Mouse (Mus musculus): ENCODE measurements around the gene Rpl39. TPM values are rescaled to one million over a fixed set of nuclear protein-coding genes. Genes with fewer than 3 reads are reported as not detected.
"Not testable (repeated sequence)": the region's sequence is repeated elsewhere in the genome, so short reads cannot be mapped to it uniquely, and the experiment has no call there.

The Rpl39 gene
- polyA plus RNA-seq, 1 experiment = 56.1 TPM

DNA sequence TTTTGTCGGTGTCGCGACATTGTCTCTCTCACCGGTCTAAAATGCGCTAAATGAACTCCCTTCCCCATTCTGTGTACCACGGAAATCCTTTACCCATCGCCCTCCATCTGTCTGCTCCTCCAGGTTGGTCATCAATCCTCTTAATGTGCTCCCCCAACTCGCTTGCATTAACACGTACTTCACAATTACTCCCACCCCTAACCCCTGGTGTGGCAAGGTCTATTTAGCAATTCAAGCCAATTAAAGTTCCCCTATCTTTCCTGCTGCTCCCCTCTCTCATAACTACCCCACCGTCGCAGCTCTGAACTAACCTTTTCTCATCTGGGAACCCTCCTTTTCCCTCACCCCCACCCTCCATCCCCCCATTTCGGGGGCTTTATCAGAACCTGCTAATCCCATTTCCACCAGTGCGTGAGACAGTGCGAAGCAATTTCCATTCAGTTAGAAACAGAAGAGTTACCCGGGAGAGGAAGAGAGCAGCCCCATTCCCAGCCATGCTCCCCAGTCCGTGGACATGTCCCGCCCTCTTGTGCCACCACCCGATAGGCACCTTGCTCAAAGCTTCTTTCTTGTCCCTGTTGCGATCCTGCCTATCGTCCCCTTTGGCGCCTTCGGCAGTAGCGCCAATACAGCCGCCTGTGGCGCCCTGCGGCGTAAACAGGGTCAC lies 24.5 kb upstream of the Rpl39 start:
- 26% methylated on average over 27 of the region's 27 CpGs for WGBS

GRCm38 (mm10) chrX:37103826-37104225 lies 18.6 kb upstream of the Rpl39 start:
- no peak for DNase-seq
- WGBS = 72% methylated on average over 2 of the region's 2 CpGs
- H3K4me3 ChIP-seq (replicated peaks; ENCODE audit: extremely low read depth, low read depth, low read length) = no peak overlapping the region
- no peaks in the 10 kb centered on the region for H3K4me1 ChIP-seq (ENCODE audit: control insufficient read depth, insufficient read depth, low read length)
- no peak for TF ChIP-seq CTCF (IDR thresholded peaks at IDR 0.05; ENCODE audit: insufficient read depth, low read length)
- no peak for TF ChIP-seq POLR2A (IDR thresholded peaks at IDR 0.05; ENCODE audit: borderline replicate concordance, extremely low read depth, low read depth, low read length)

More for the DNA sequence above, 24.5 kb upstream of the Rpl39 start:
- Histone ChIP-seq H3K4me3 (replicated peaks; ENCODE audit: extremely low read depth, low read depth, low read length) (peak overlapping the region; percentile 89), H3K4me1 (ENCODE audit: control insufficient read depth, insufficient read depth, low read length) (0 out of 2 replicates have a peak, but pooled peaks cover 2% of the 10 kb centered on the region)
- TF ChIP-seq CTCF (IDR thresholded peaks at IDR 0.05; ENCODE audit: insufficient read depth, low read length) = no peak
- TF ChIP-seq POLR2A (IDR thresholded peaks at IDR 0.05; ENCODE audit: borderline replicate concordance, extremely low read depth, low read depth, low read length) = no peak
- DNase-seq = no peak

DNA sequence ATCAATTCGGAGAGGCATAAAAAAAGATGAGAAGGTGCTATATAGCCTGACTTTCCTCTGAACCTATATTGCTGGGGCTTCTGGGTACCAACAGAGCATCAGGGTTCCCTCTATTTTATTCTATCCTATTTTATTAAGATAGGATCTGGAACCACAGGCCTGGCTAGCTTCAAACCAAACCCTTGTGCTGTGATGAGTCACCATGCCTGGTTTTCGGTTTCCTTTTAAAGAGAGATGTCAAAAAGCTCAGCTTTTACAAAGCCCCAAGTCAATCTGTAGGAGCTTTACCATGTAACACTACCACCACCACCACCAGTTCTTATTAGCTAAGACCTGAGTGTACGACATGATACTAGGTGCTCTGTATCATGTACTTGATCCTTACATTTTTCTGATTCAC lies 13.5 kb upstream of the Rpl39 start:
- H3K4me3 ChIP-seq (replicated peaks; ENCODE audit: extremely low read depth, low read depth, low read length) = no peak overlapping the region
- no peak for DNase-seq
- TF ChIP-seq CTCF (IDR thresholded peaks at IDR 0.05; ENCODE audit: insufficient read depth, low read length) = no peak
- TF ChIP-seq POLR2A (IDR thresholded peaks at IDR 0.05; ENCODE audit: borderline replicate concordance, extremely low read depth, low read depth, low read length) = no peak
- no peaks in the 10 kb centered on the region for H3K4me1 ChIP-seq (ENCODE audit: control insufficient read depth, insufficient read depth, low read length)
- 87% methylated on average over 3 of the region's 3 CpGs for WGBS

GRCm38 (mm10) chrX:37095106-37095768 lies 10.0 kb upstream of the Rpl39 start:
- DNase-seq = no peak
- no peaks in the 10 kb centered on the region; the same call in 1 of the 2 replicates for H3K4me1 ChIP-seq (ENCODE audit: control insufficient read depth, insufficient read depth, low read length)
- H3K4me3 ChIP-seq (replicated peaks; ENCODE audit: extremely low read depth, low read depth, low read length) = no peak overlapping the region
- no peak for TF ChIP-seq CTCF (IDR thresholded peaks at IDR 0.05; ENCODE audit: insufficient read depth, low read length)
- no peak for TF ChIP-seq POLR2A (IDR thresholded peaks at IDR 0.05; ENCODE audit: borderline replicate concordance, extremely low read depth, low read depth, low read length)
- 78% methylated on average over 11 of the region's 11 CpGs for WGBS

DNA sequence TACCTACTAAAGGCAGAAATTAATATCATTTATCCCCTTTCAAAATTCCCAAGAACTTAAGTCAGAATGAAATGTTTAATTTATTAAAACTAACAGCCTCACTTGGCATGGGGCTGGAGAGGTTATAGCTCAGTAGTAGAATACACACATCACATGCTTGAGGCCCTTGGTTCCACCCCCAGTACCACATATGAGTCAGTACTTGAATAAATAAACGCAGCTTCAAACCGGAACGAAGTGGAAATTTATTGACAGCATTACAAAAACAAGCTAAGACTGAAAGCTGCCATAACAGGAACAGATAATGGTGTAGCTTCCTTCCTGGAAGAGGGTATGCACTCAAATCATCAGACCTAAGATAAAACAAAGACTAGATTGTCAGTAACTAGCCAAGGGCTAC lies 6.3 kb upstream of the Rpl39 start:
- H3K4me1 ChIP-seq (ENCODE audit: control insufficient read depth, insufficient read depth, low read length) = no peaks in the 10 kb centered on the region; the same call in 1 of the 2 replicates
- no peak overlapping the region for H3K4me3 ChIP-seq (replicated peaks; ENCODE audit: extremely low read depth, low read depth, low read length)
- 54% methylated on average over 3 of the region's 3 CpGs for WGBS
- no peak for DNase-seq
- TF ChIP-seq CTCF (IDR thresholded peaks at IDR 0.05; ENCODE audit: insufficient read depth, low read length) (no peak), POLR2A (IDR thresholded peaks at IDR 0.05; ENCODE audit: borderline replicate concordance, extremely low read depth, low read depth, low read length) (no peak)

GRCm38 (mm10) chrX:37088778-37089177 lies 3.6 kb upstream of the Rpl39 start:
- no peak for DNase-seq
- WGBS = 74% methylated on average over 1 of the region's 1 CpGs
- Histone ChIP-seq H3K4me1 (ENCODE audit: control insufficient read depth, insufficient read depth, low read length) (no peaks in the 10 kb centered on the region; the same call in 1 of the 2 replicates), H3K4me3 (replicated peaks; ENCODE audit: extremely low read depth, low read depth, low read length) (no peak overlapping the region)
- TF ChIP-seq CTCF (IDR thresholded peaks at IDR 0.05; ENCODE audit: insufficient read depth, low read length) (no peak), POLR2A (IDR thresholded peaks at IDR 0.05; ENCODE audit: borderline replicate concordance, extremely low read depth, low read depth, low read length) (no peak)

DNA sequence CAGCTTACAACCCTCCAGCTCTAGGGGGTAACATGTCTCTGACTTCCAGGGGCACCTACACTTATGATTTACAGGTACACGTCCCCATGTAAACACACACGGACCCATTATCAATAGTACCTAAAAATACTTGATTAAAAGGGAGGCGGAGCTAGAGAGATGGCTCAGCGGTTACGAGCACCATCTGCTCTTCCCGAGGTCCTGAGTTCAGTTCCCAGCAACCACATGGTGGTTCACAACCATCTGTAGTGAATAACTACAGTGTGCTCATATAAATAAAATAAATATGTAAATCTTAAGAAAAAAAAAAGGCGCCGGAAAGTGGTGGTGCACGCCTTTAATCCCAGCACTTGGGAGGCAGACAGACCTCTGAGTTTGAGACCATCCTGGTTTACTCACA lies 463 bp upstream of the Rpl39 start:
- Histone ChIP-seq H3K4me3 (replicated peaks; ENCODE audit: extremely low read depth, low read depth, low read length) (peak overlapping the region; percentile 38), H3K4me1 (ENCODE audit: control insufficient read depth, insufficient read depth, low read length) (peaks cover 2% of the 10 kb centered on the region)
- no peak for DNase-seq
- TF ChIP-seq CTCF (IDR thresholded peaks at IDR 0.05; ENCODE audit: insufficient read depth, low read length) = no peak
- TF ChIP-seq POLR2A (IDR thresholded peaks at IDR 0.05; ENCODE audit: borderline replicate concordance, extremely low read depth, low read depth, low read length) = no peak
- WGBS = 35% methylated on average over 9 of the region's 9 CpGs

DNA sequence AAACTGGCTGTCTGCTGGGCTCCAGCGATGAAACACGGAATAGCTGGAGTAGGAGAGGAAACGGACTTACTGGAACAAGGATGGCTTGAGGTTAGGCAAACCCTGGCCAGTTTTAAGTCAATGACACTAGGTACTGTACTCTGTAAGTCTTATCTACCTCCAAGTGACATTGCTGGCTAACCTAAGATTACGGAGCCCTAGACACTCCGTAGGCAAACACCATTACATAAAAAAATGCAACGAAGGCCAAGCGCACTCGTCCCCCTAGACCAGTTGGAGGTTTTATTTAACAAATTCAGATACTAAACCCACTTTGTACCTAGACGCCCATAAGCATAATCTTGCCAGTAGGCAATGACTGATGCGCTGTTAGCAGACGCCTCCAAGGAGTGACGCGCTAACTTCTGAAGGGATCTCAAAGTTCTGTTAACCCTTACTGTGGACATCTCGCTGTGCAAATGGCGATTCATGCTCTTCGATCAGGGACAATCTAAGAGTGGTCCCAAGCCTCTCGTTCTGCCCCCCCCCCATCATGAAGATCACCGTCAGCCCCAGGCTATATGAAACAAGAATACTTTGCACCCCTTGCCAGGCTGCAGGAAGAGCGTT lies 780 bp downstream of the Rpl39 start:
- DNase-seq = peak; percentile 5
- WGBS = 22% methylated on average over 19 of the region's 19 CpGs
- TF ChIP-seq CTCF (IDR thresholded peaks at IDR 0.05; ENCODE audit: insufficient read depth, low read length) = no peak
- no peak for TF ChIP-seq POLR2A (IDR thresholded peaks at IDR 0.05; ENCODE audit: borderline replicate concordance, extremely low read depth, low read depth, low read length)
- Histone ChIP-seq H3K4me3 (replicated peaks; ENCODE audit: extremely low read depth, low read depth, low read length) (peak overlapping the region; percentile 69), H3K4me1 (ENCODE audit: control insufficient read depth, insufficient read depth, low read length) (peaks cover 2% of the 10 kb centered on the region)

- H3K4me3 ChIP-seq (replicated peaks; ENCODE audit: extremely low read depth, low read depth, low read length) = no peak overlapping the region
- 50% methylated on average over 6 of the region's 6 CpGs for WGBS
- no peak for TF ChIP-seq POLR2A (IDR thresholded peaks at IDR 0.05; ENCODE audit: borderline replicate concordance, extremely low read depth, low read depth, low read length)
- TF ChIP-seq CTCF (IDR thresholded peaks at IDR 0.05; ENCODE audit: insufficient read depth, low read length) = no peak
- peaks cover 2% of the 10 kb centered on the region for H3K4me1 ChIP-seq (ENCODE audit: control insufficient read depth, insufficient read depth, low read length)
- no peak for DNase-seq
These were observed 4.0 kb downstream of the Rpl39 start for GRCm38 (mm10) chrX:37081194-37081593.

GRCm38 (mm10) chrX:37080345-37080744 lies 4.9 kb downstream of the Rpl39 start:
- not testable (repeated sequence) for DNase-seq
- 84% methylated on average over 4 of the region's 4 CpGs for WGBS

More at GRCm38 (mm10) chrX:37080345-37080744, 4.9 kb downstream of the Rpl39 start:
- not testable (repeated sequence) for H3K4me3 ChIP-seq (replicated peaks; ENCODE audit: extremely low read depth, low read depth, low read length); H3K4me1 ChIP-seq (ENCODE audit: control insufficient read depth, insufficient read depth, low read length)
